Mouse (Mus musculus) lung, postnatal 0 days (tissue): ENCODE measurements at regions not wholly inside any gene's neighbourhood (a gene's known extent, or its start where the extent isn't known, plus 50 kb on each side); places are given as distances from the start of the nearest gene placed in this dataset.

Experiments used
- ATAC-seq: fragments of 200-750 bp; cut with Nextera tagmentation; 2 replicates; pipeline ENCODE4 v1.8.0; 2017; ENCODE audit warnings: moderate library complexity
- DNase-seq: peaks from one replicate; pipeline ENCODE4 v3.0.0-alpha.2; 2016; ENCODE audit warnings: low spot score
- H3K27ac ChIP-seq: fragments of 300-500 bp; sonication (generic); 2 replicates; pipeline ENCODE4 v1.5.1; 2014; ENCODE audit warnings: antibody characterized with exemption, mild to moderate bottlenecking, low read length, mixed read lengths
- H3K27me3 ChIP-seq: fragments of 300-500 bp; sonication (generic); replicated peaks from 2 replicates; pipeline ENCODE4 v1.6.1; 2014; ENCODE audit warnings: low read length, mixed read lengths; ENCODE audit not compliant: insufficient read depth
- H3K36me3 ChIP-seq: fragments of 300-500 bp; sonication (generic); 2 replicates; pipeline ENCODE4 v1.6.1; 2014; ENCODE audit warnings: low read length, mixed read lengths; ENCODE audit not compliant: insufficient read depth
- H3K4me1 ChIP-seq: fragments of 300-500 bp; sonication (generic); 2 replicates; pipeline ENCODE4 v1.6.1; 2014; ENCODE audit warnings: antibody characterized with exemption, low read depth, low read length, mixed read lengths; ENCODE audit not compliant: insufficient read depth
- H3K4me2 ChIP-seq: fragments of 300-500 bp; sonication (generic); replicated peaks from 2 replicates; pipeline ENCODE4 v1.6.1; 2014; ENCODE audit warnings: low read depth, mild to moderate bottlenecking, low read length, moderate library complexity, mixed read lengths
- H3K4me3 ChIP-seq: fragments of 300-500 bp; sonication (generic); 2 replicates; pipeline ENCODE4 v1.5.1; 2014; ENCODE audit warnings: low read depth, low read length
- H3K9ac ChIP-seq: fragments of 300-500 bp; sonication (generic); replicated peaks from 2 replicates; pipeline ENCODE4 v1.6.1; 2014; ENCODE audit warnings: low read depth, mild to moderate bottlenecking
- H3K9me3 ChIP-seq: fragments of 300-500 bp; sonication (generic); 2 replicates; pipeline ENCODE4 v1.6.1; 2016; ENCODE audit warnings: low read length, mixed read lengths
- CTCF ChIP-seq: IDR thresholded peaks from 2 replicates; pipeline ENCODE4 v1.5.1; 2016; ENCODE audit warnings: antibody characterized with exemption, mild to moderate bottlenecking
- EP300 ChIP-seq: IDR thresholded peaks from 2 replicates; pipeline ENCODE4 v1.6.1; 2016; ENCODE audit warnings: antibody characterized with exemption, mild to moderate bottlenecking, control low read depth
- WGBS: fragments of 180-500 bp; shearing (Covaris S2); extraction: QIAGEN DNeasy Blood & Tissue Kit; methylation state at CpG from one replicate; pipeline ENCODE4 v1.1.7; 2014; 5-methylcytosine and 5-hydroxymethylcytosine counted together

- Histone ChIP-seq H3K9me3 (no peaks in the 10 kb centered on the region), H3K4me2 (no peak overlapping the region), H3K36me3 (no peaks in the 10 kb centered on the region), H3K27me3 (no peaks in the 10 kb centered on the region), H3K27ac (peak overlapping the region; percentile 51), H3K9ac (no peak overlapping the region), H3K4me3 (no peak overlapping the region), H3K4me1 (peaks cover 8% of the 10 kb centered on the region; the same call in 1 of the 2 replicates)
- WGBS = 42% methylated on average over 4 of the region's 4 CpGs
- TF ChIP-seq EP300 (peak; percentile 86), CTCF (no peak)
- DNase-seq = peak; percentile 85
- ATAC-seq = peak; percentile 62
Measured at GRCm38 (mm10) chr9:42196552-42196951, 67.5 kb downstream of the Sc5d start.

GRCm38 (mm10) chr9:42196110-42196509 lies 67.9 kb downstream of the Sc5d start:
- DNase-seq (no peak), ATAC-seq (no peak; the same call in 1 of the 2 replicates)
- 68% methylated on average over 6 of the region's 6 CpGs for WGBS
- Histone ChIP-seq H3K27ac (peak overlapping the region; percentile 51), H3K27me3 (no peaks in the 10 kb centered on the region), H3K9ac (no peak overlapping the region), H3K4me1 (peaks cover 8% of the 10 kb centered on the region; the same call in 1 of the 2 replicates), H3K4me2 (no peak overlapping the region), H3K36me3 (no peaks in the 10 kb centered on the region), H3K9me3 (no peaks in the 10 kb centered on the region), H3K4me3 (no peak overlapping the region)
- TF ChIP-seq EP300 (no peak), CTCF (no peak)

- H3K9me3 ChIP-seq = no peaks in the 10 kb centered on the region
- peak overlapping the region; percentile 51 for H3K27ac ChIP-seq
- no peaks in the 10 kb centered on the region for H3K27me3 ChIP-seq
- ATAC-seq = no peak; the same call in 1 of the 2 replicates
- DNase-seq = peak; percentile 35
- WGBS = 78% methylated on average over 8 of the region's 8 CpGs
- H3K36me3 ChIP-seq = no peaks in the 10 kb centered on the region
- no peak for TF ChIP-seq CTCF
- TF ChIP-seq EP300 = no peak
- H3K4me1 ChIP-seq = peaks cover 8% of the 10 kb centered on the region; the same call in 1 of the 2 replicates
- no peak overlapping the region for H3K4me3 ChIP-seq
- H3K9ac ChIP-seq = no peak overlapping the region
- H3K4me2 ChIP-seq = no peak overlapping the region
Measured at GRCm38 (mm10) chr9:42195651-42196050, 68.4 kb downstream of the Sc5d start.

- Histone ChIP-seq H3K9me3 (no peaks in the 10 kb centered on the region), H3K36me3 (no peaks in the 10 kb centered on the region), H3K9ac (no peak overlapping the region), H3K27me3 (no peaks in the 10 kb centered on the region), H3K4me2 (no peak overlapping the region), H3K27ac (peak overlapping the region; percentile 77), H3K4me3 (no peak overlapping the region), H3K4me1 (peaks cover 8% of the 10 kb centered on the region; the same call in 1 of the 2 replicates)
- TF ChIP-seq EP300 = 0 out of 2 replicates have a peak, but pooled peaks have one; percentile 52
- TF ChIP-seq CTCF = no peak
- ATAC-seq (0 out of 2 replicates have a peak, but pooled peaks have one; percentile 16), DNase-seq (peak; percentile 64)
- 62% methylated on average over 6 of the region's 6 CpGs for WGBS
Measured at GRCm38 (mm10) chr9:42194939-42195338, 69.1 kb downstream of the Sc5d start.

- Histone ChIP-seq H3K27ac (peak overlapping the region; percentile 77), H3K9ac (no peak overlapping the region), H3K4me3 (no peak overlapping the region), H3K27me3 (no peaks in the 10 kb centered on the region), H3K4me1 (peaks cover 8% of the 10 kb centered on the region; the same call in 1 of the 2 replicates), H3K9me3 (no peaks in the 10 kb centered on the region), H3K4me2 (peak overlapping the region; percentile 32; the same call in 1 of the 2 replicates), H3K36me3 (no peaks in the 10 kb centered on the region)
- peak; percentile 58 for DNase-seq
- WGBS = 67% methylated on average over 2 of the region's 2 CpGs
- TF ChIP-seq CTCF (no peak), EP300 (no peak)
- peak; percentile 40; the same call in 1 of the 2 replicates for ATAC-seq
Measured at GRCm38 (mm10) chr9:42194176-42194575, 69.9 kb downstream of the Sc5d start.

- Histone ChIP-seq H3K27me3 (no peaks in the 10 kb centered on the region), H3K9me3 (no peaks in the 10 kb centered on the region), H3K4me3 (no peak overlapping the region), H3K4me1 (peaks cover 15% of the 10 kb centered on the region), H3K9ac (no peak overlapping the region), H3K4me2 (peak overlapping the region; percentile 32), H3K36me3 (no peaks in the 10 kb centered on the region), H3K27ac (peak overlapping the region; percentile 77)
- peak; percentile 39 for ATAC-seq
- TF ChIP-seq EP300 (peak; percentile 78), CTCF (no peak)
- peak; percentile 85 for DNase-seq
- WGBS = 51% methylated on average over 12 of the region's 12 CpGs
Measured at GRCm38 (mm10) chr9:42192967-42193733, 69.1 kb upstream of the Sorl1 start.
